Mouse (Mus musculus): ENCODE results near the gene Polr3h.

Polr3h gene

DNA sequence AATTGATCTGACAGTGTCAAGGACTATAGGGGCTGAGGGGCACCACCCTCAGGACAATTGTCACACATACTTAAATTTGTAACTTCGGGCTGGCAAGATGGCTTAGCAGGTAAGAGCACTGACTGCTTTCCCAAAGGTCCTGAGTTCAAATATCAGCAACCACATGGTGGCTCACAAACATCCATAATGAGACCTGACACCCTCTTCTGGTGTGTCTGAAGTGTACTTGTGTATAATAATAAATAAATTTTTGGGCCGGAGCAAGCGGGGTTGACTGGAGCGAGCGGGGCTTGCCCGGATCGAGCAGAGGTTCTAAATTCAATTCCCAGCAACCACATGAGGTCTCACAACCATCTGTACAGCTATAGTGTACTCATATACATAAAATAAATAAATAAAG, 85.7 kb downstream of the Polr3h start:
- no peak for DNase-seq (ENCODE audit: low spot score)

DNA sequence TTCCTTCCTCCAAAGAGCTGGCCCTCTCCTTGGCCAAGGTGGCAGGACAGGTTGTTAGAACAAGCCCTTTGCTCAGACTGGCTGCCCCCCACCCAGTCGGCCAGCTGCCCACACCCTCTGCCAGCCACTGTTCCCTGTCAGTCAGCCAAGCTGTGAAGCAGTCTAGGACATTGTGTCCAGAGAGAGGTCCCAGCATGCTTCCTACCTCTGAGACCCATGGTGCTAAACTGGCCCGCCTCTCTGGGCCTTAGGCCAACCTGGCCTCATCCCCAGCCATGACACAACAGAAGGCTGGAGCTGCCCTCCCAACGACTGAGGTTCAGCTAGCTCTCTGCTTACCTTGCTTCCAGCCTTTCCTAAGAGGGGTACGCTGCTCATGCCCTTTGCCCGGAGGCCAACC, 86.4 kb downstream of the Polr3h start:
- DNase-seq (ENCODE audit: low spot score), result peak; percentile 90

DNA sequence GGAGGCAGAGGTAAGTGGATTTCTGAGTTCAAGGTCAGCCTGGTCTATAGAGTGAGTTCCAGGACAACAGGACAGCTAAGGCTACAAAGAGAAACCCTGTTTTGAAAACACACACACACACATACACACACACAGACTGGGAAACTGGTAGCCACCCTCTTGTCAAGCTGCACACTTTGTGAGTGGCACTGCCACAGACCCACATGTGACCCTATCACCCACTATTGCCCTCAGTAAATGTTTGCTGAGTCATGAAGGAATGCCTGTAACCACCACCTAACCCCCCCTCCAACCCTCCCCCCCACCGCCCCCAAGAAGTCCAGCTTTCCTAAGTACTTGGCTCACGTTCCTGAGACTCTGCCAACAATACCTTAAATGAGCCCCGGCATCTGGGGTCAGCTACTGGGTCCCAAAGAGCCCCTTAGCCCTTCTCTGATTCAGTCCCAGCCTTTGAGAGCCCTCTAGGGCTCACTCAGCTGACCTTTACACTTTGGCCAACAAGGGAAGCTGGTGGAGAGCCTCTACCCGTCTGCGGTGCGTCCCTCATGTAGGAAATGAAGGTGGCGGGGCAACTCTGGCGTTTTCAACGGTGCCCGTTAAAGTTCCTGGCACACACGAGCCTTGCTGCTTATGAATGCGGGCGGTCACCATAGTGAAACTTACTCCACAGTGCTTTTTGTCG, 87.3 kb downstream of the Polr3h start:
- no peak for DNase-seq (ENCODE audit: low spot score)
